Mouse (Mus musculus) small intestine, adult 2 months (tissue): ENCODE data around the gene Ipo13.

Experiments used
- CTCF ChIP-seq: fragments of 200-500 bp; IDR thresholded peaks from 2 replicates; pipeline ENCODE4 v1.5.1; 2012; ENCODE audit warnings: low read depth, mild to moderate bottlenecking, control low read depth, inconsistent platforms, low read length, moderate library complexity, mixed read lengths; ENCODE audit not compliant: insufficient replicate concordance, insufficient read length; ENCODE audit errors: extremely low read depth
- POLR2A ChIP-seq: fragments of 200-500 bp; IDR thresholded peaks from 2 replicates; pipeline ENCODE4 v1.6.1; 2012; ENCODE audit warnings: low read depth, mild to moderate bottlenecking, control low read depth, inconsistent platforms, low read length, moderate library complexity

GRCm38 (mm10) chr4:117947493-117947892 is 32.7 kb upstream of the Ipo13 start:
- TF ChIP-seq CTCF (no peak), POLR2A (no peak)
